Mouse (Mus musculus): ENCODE measurements around the gene Acbd6.
A peak's percentile ranks its signal among the peaks of the same experiment; 100 is the strongest.

The Acbd6 gene

GRCm38 (mm10) chr1:155558012-155558842 is at the start of gene Acbd6:
Gene Acbd6, plus strand, starts transcription at chr1:155558120.
- peak; percentile 84 for DNase-seq

GRCm38 (mm10) chr1:155510263-155510662 is 47.7 kb upstream of the Acbd6 start:
- no peak for DNase-seq

GRCm38 (mm10) chr1:155515866-155516265 is 42.1 kb upstream of the Acbd6 start:
- DNase-seq: peak; percentile 30

- DNase-seq: peak; percentile 62
These were observed 41.3 kb upstream of the Acbd6 start for GRCm38 (mm10) chr1:155516594-155516993.

- no peak for DNase-seq
These were observed 40.9 kb upstream of the Acbd6 start for GRCm38 (mm10) chr1:155517060-155517459.

- DNase-seq: no peak
These were observed 37.6 kb upstream of the Acbd6 start for GRCm38 (mm10) chr1:155520285-155520684.

GRCm38 (mm10) chr1:155522493-155522892 is 35.4 kb upstream of the Acbd6 start:
- no peak for DNase-seq

GRCm38 (mm10) chr1:155526176-155526575 is 31.7 kb upstream of the Acbd6 start:
- DNase-seq: no peak

GRCm38 (mm10) chr1:155527027-155527786 is 30.7 kb upstream of the Acbd6 start:
- no peak for DNase-seq

GRCm38 (mm10) chr1:155527787-155528158 is 30.1 kb upstream of the Acbd6 start:
- DNase-seq: no peak

- DNase-seq: no peak
These were observed 29.4 kb upstream of the Acbd6 start for GRCm38 (mm10) chr1:155528405-155529119.

GRCm38 (mm10) chr1:155529120-155529963 is 28.6 kb upstream of the Acbd6 start:
- DNase-seq: no peak

GRCm38 (mm10) chr1:155530561-155531457 is 27.1 kb upstream of the Acbd6 start:
- DNase-seq: no peak

GRCm38 (mm10) chr1:155532396-155532795 is 25.5 kb upstream of the Acbd6 start:
- DNase-seq: no peak

- DNase-seq: no peak
These were observed 24.9 kb upstream of the Acbd6 start for GRCm38 (mm10) chr1:155532833-155533688.

- no peak for DNase-seq
These were observed 24.3 kb upstream of the Acbd6 start for GRCm38 (mm10) chr1:155533689-155533965.

GRCm38 (mm10) chr1:155537005-155537642 is 20.8 kb upstream of the Acbd6 start:
- DNase-seq: peak; percentile 68

- DNase-seq: no peak
These were observed 19.9 kb upstream of the Acbd6 start for GRCm38 (mm10) chr1:155538006-155538405.

- DNase-seq: no peak
These were observed 293 bp upstream of the Acbd6 start for GRCm38 (mm10) chr1:155557642-155558011.

- DNase-seq: no peak
These were observed 2.1 kb downstream of the Acbd6 start for GRCm38 (mm10) chr1:155560021-155560420.

All from cerebellum, adult 8-10 months (tissue).